In genomic region chr3:132917356-132918090, GRCm38 (mm10) we compare ENCODE assay signal across 19 mouse cellular contexts.
"Had no signal": no experiment of that assay in that cellular context is flagged by ENCODE, and none has a peak within 500 bp of the region (broad histone marks: within the 10 kb centered on the region; RNA-seq: fewer than 3 reads in every experiment).

No protein-coding gene starts in this region.

- H3K27me3 ChIP-seq: limb, embryonic 13.5 days; lung, embryonic 15.5 days; midbrain, embryonic 12.5 days; neural tube, embryonic 13.5 days had no signal

- H3K4me3 ChIP-seq: layer of hippocampus, adult 2 months; limb, embryonic 10.5 days; limb, embryonic 13.5 days; lung, embryonic 15.5 days; midbrain, embryonic 12.5 days; myocyte; neural tube, embryonic 13.5 days had no signal

- ATAC-seq: intestine, postnatal 0 days; midbrain, embryonic 16.5 days had no signal

- H3K9ac ChIP-seq: limb, embryonic 13.5 days; lung, embryonic 15.5 days; midbrain, embryonic 12.5 days; neural tube, embryonic 13.5 days had no signal

- H3K4me1 ChIP-seq: limb, embryonic 10.5 days; limb, embryonic 13.5 days; lung, embryonic 15.5 days; midbrain, embryonic 12.5 days; neural tube, embryonic 13.5 days had no signal

- H3K9me3 ChIP-seq: limb, embryonic 10.5 days; limb, embryonic 13.5 days; lung, embryonic 15.5 days; midbrain, embryonic 12.5 days; neural tube, embryonic 13.5 days had no signal

- H3K27ac ChIP-seq: kidney, postnatal 0 days; layer of hippocampus, adult 2 months; limb, embryonic 10.5 days; limb, embryonic 13.5 days; lung, embryonic 15.5 days; midbrain, embryonic 12.5 days; neural tube, embryonic 13.5 days had no signal

- DNase-seq: kidney, adult 2 months; kidney, postnatal 25 days; layer of hippocampus, adult 9-11 months; lung, adult 18-20 months; lung, postnatal 10 days; lung, postnatal 4 days; thymus, adult 18-20 months; thymus, postnatal 14 days; thymus, postnatal 4 days had no signal

- H3K4me2 ChIP-seq: limb, embryonic 13.5 days; lung, embryonic 15.5 days; midbrain, embryonic 12.5 days; neural tube, embryonic 13.5 days had no signal

- H3K36me3 ChIP-seq: limb, embryonic 10.5 days; limb, embryonic 13.5 days; lung, embryonic 15.5 days; midbrain, embryonic 12.5 days; neural tube, embryonic 13.5 days had no signal
